In genomic region chr14:31403995-31404394, GRCm38 (mm10) we compare ENCODE assay signal across 12 mouse cellular contexts. TPM values are rescaled to one million over a fixed set of nuclear protein-coding genes. Genes with fewer than 3 reads are reported as not detected.
DNase-seq lines count a peak whose midpoint lies in the region; ATAC-seq and TF ChIP-seq lines count a peak whose summit lies in the region.
"Had no signal": no experiment of that assay in that cellular context is flagged by ENCODE, and none has a peak within 500 bp of the region (broad histone marks: within the 10 kb centered on the region; RNA-seq: fewer than 3 reads in every experiment).

No protein-coding gene starts in this region.

- H3K27me3 ChIP-seq in heart, embryonic 12.5 days (replicated peaks) = no peaks in the 10 kb centered on the region
- peaks cover 10% of the 10 kb centered on the region for H3K27me3 ChIP-seq in E14TG2a.4 (ENCODE audit: insufficient read depth, low read length)
- H3K27me3 ChIP-seq in liver, embryonic 16.5 days (ENCODE audit: control insufficient read depth, insufficient read depth, low read depth, low read length) = no peaks in the 10 kb centered on the region
- H3K27me3 ChIP-seq in neural tube, embryonic 15.5 days (replicated peaks) = no peaks in the 10 kb centered on the region
- H3K27me3 ChIP-seq: embryonic facial prominence, embryonic 13.5 days; limb, embryonic 13.5 days had no signal

- H3K9ac ChIP-seq in heart, embryonic 12.5 days = no peak overlapping the region
- H3K9ac ChIP-seq in liver, embryonic 16.5 days (ENCODE audit: low read depth, low read length) = no peak overlapping the region
- H3K9ac ChIP-seq in neural tube, embryonic 15.5 days (replicated peaks) = no peak overlapping the region
- H3K9ac ChIP-seq: embryonic facial prominence, embryonic 13.5 days; limb, embryonic 13.5 days had no signal

- peak overlapping the region; percentile 72 for H3K27ac ChIP-seq in heart, embryonic 12.5 days (ENCODE audit: poor library complexity, severe bottlenecking)
- H3K27ac ChIP-seq in liver, embryonic 16.5 days (ENCODE audit: low read length) = peak overlapping the region; percentile 56; the same call in 1 of the 2 replicates
- H3K27ac ChIP-seq in neural tube, embryonic 15.5 days (replicated peaks) = no peak overlapping the region
- H3K27ac ChIP-seq: embryonic facial prominence, embryonic 13.5 days; limb, embryonic 13.5 days had no signal

- no peak overlapping the region for H3K4me3 ChIP-seq in heart, embryonic 12.5 days
- H3K4me3 ChIP-seq in E14TG2a.4 (replicated peaks; ENCODE audit: low read length) = 0 out of 2 replicates have a peak overlapping the region, but pooled peaks have one; percentile 4
- H3K4me3 ChIP-seq in liver, embryonic 16.5 days (ENCODE audit: low read depth, low read length) = no peak overlapping the region
- H3K4me3 ChIP-seq in neural tube, embryonic 15.5 days (replicated peaks) = no peak overlapping the region
- H3K4me3 ChIP-seq: embryonic facial prominence, embryonic 13.5 days; limb, embryonic 13.5 days had no signal

- intact Hi-C loops in heart, postnatal 36 days (cut with DNase I) = no loop called here

- peak; percentile 60 for ATAC-seq in heart, embryonic 12.5 days (ENCODE audit: insufficient number of reproducible peaks, low FRiP score)
- ATAC-seq in liver, embryonic 16.5 days (ENCODE audit: low read depth) = peak; percentile 89
- no peak for ATAC-seq in neural tube, embryonic 15.5 days (ENCODE audit: low FRiP score)
- ATAC-seq: CD4-positive, CD25-positive, alpha-beta regulatory T cell, adult 4 months had no signal

- peaks cover 93% of the 10 kb centered on the region for H3K4me1 ChIP-seq in heart, embryonic 12.5 days (replicated peaks)
- H3K4me1 ChIP-seq in E14TG2a.4 (replicated peaks; ENCODE audit: low read depth, low read length) = peaks cover 16% of the 10 kb centered on the region
- H3K4me1 ChIP-seq in liver, embryonic 16.5 days (ENCODE audit: control insufficient read depth, low read depth, low read length) = peaks cover 71% of the 10 kb centered on the region
- H3K4me1 ChIP-seq in neural tube, embryonic 15.5 days = peaks cover 42% of the 10 kb centered on the region

- 6% methylated on average over 8 of the region's 8 CpGs for WGBS in heart, embryonic 12.5 days
- WGBS in liver, embryonic 16.5 days (ENCODE audit: insufficient replicate concordance) = 15% methylated on average over 8 of the region's 8 CpGs
- WGBS in neural tube, embryonic 15.5 days = 71% methylated on average over 8 of the region's 8 CpGs

- DNase-seq in heart, postnatal 36 days = no peak
- DNase-seq in c-Kit-positive CD71-positive TER-119-positive erythroid progenitor cells, embryonic 14.5 days (ENCODE audit: low spot score) = peak; percentile 73
- DNase-seq in adrenal gland, adult 18-20 months (ENCODE audit: low spot score in 2 of 2) = no peak
- no peak for DNase-seq in embryo, embryonic 9.5 days (ENCODE audit: extremely low spot score)
- DNase-seq: cerebellum, adult 8-10 months had no signal

- no peak for TF ChIP-seq CTCF in E14TG2a.4 (conservative IDR thresholded peaks at IDR 0.05; ENCODE audit: low read length)

- H3K36me3 ChIP-seq in heart, embryonic 12.5 days = no peaks in the 10 kb centered on the region
- no peaks in the 10 kb centered on the region for H3K36me3 ChIP-seq in E14TG2a.4 (ENCODE audit: insufficient read depth, low read length)
- H3K36me3 ChIP-seq in liver, embryonic 16.5 days (ENCODE audit: control insufficient read depth, insufficient read depth) = no peaks in the 10 kb centered on the region
- H3K36me3 ChIP-seq in neural tube, embryonic 15.5 days = peaks cover 8% of the 10 kb centered on the region

- H3K9me3 ChIP-seq in heart, embryonic 12.5 days (replicated peaks) = no peaks in the 10 kb centered on the region
- no peaks in the 10 kb centered on the region for H3K9me3 ChIP-seq in E14TG2a.4 (ENCODE audit: low read length)
- H3K9me3 ChIP-seq in liver, embryonic 16.5 days (replicated peaks; ENCODE audit: control insufficient read depth, low read length) = no peaks in the 10 kb centered on the region
- no peaks in the 10 kb centered on the region for H3K9me3 ChIP-seq in neural tube, embryonic 15.5 days (replicated peaks)
- H3K9me3 ChIP-seq: embryonic facial prominence, embryonic 13.5 days; limb, embryonic 13.5 days had no signal

- peak overlapping the region; percentile 53 for H3K4me2 ChIP-seq in heart, embryonic 12.5 days
- H3K4me2 ChIP-seq in liver, embryonic 16.5 days (ENCODE audit: low read depth, low read length) = peak overlapping the region; percentile 40
- H3K4me2 ChIP-seq in neural tube, embryonic 15.5 days = no peak overlapping the region
- H3K4me2 ChIP-seq: embryonic facial prominence, embryonic 13.5 days; limb, embryonic 13.5 days had no signal

RNA-seq across cellular contexts. Expression of gene Sh3bp5, which starts 31.9 kb away (rescaled TPM):
- polyA plus RNA-seq in heart, embryonic 12.5 days (2016; fragmentation: Nextera tagmentation; extraction: Ambion mirVana) = 29.9 and 30.2 TPM in 2 replicates
- 10 to 100 TPM; 56.4 to 60.6 TPM for total RNA-seq in heart, postnatal 36 days (2021)
- 19.3 and 22.1 TPM in 2 replicates for polyA plus RNA-seq in liver, embryonic 16.5 days (2015; fragmentation: Nextera tagmentation; extraction: Ambion mirVana)
- 100 to 1,000 TPM; 136 to 182 TPM for total RNA-seq in adrenal gland, adult 18-20 months (2021)
- 131 and 150 TPM in 2 replicates for polyA plus RNA-seq in neural tube, embryonic 15.5 days (2015; fragmentation: Nextera tagmentation; extraction: Ambion mirVana)
